Mouse (Mus musculus): ENCODE measurements around the gene Herc2.

- TF ChIP-seq EP300 (IDR thresholded peaks at IDR 0.05) = no peak
- no peak for TF ChIP-seq CTCF (IDR thresholded peaks at IDR 0.05)
These were observed 503 bp downstream of the Herc2 start for GRCm38 (mm10) chr7:56050487-56050911.
